In the genomic region with DNA sequence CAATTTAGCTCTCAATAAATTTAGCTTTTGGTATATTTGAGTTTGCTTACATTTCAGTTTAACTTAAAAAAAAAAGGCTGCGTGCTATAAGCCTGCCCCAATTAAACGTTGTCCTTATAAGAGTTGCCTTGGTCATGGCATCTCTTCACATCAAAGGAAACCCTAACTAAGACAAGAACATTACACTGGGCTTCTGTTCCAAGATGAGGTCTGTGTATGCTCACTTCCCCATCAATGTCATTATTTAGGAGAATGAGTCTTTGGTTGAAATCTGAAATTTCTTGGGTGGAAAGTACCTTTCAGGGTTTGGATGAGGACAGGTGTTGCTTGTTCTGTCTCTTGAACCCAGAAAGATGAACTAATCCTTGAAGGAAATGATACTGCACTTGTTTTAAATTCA, we compare ENCODE assay signal across 20 mouse cellular contexts.
DNase-seq lines count a peak whose midpoint lies in the region; ATAC-seq and TF ChIP-seq lines count a peak whose summit lies in the region.
"Had no signal": no experiment of that assay in that cellular context is flagged by ENCODE, and none has a peak within 500 bp of the region (broad histone marks: within the 10 kb centered on the region; RNA-seq: fewer than 3 reads in every experiment).

No protein-coding gene starts in this region.

- no peak for TF ChIP-seq POLR2A in CH12.LX (IDR thresholded peaks at IDR 0.05; ENCODE audit: low read depth, low read length)

- in situ Hi-C loops in CH12.LX (cut with MboI; ENCODE audit: low pct_ligation_motif_present, low pct_unique_long_range_greater_than_20kb, low sequenced_read_pairs): no loop called here

- H3K9me3 ChIP-seq in CH12.LX (replicated peaks; ENCODE audit: low read length): no peaks in the 10 kb centered on the region
- H3K9me3 ChIP-seq in intestine, embryonic 16.5 days (ENCODE audit: control insufficient read depth, low read length): no peaks in the 10 kb centered on the region
- H3K9me3 ChIP-seq: G1E had no signal

- H3K36me3 ChIP-seq in CH12.LX (replicated peaks in 1 of 2; ENCODE audit: control insufficient read depth in 1 of 2, insufficient read depth in 1 of 2, low read length in 1 of 2): peaks cover 0 to 1% of the 10 kb centered on the region in 2 experiments
- H3K36me3 ChIP-seq in intestine, embryonic 16.5 days (ENCODE audit: control insufficient read depth, insufficient read depth, low read length): no peaks in the 10 kb centered on the region

- dilution Hi-C loops in CH12.LX (cut with MboI; ENCODE audit: extremely low pct_ligation_motif_present, extremely low pct_unique_long_range_greater_than_20kb, low sequenced_read_pairs): no loop called here

- peaks cover 8 to 47% of the 10 kb centered on the region in 2 experiments for H3K4me1 ChIP-seq in CH12.LX (ENCODE audit: control insufficient read depth in 1 of 2, insufficient read depth in 2 of 2)
- H3K4me1 ChIP-seq in intestine, embryonic 16.5 days (ENCODE audit: control insufficient read depth, insufficient read depth, low read length): peaks cover 6% of the 10 kb centered on the region; the same call in 1 of the 2 replicates

- H3K79me2 ChIP-seq in CH12.LX (replicated peaks; ENCODE audit: control insufficient read depth, extremely low read depth, insufficient read depth, poor library complexity, severe bottlenecking): no peaks in the 10 kb centered on the region; the same call in 1 of the 2 replicates

- WGBS in intestine, embryonic 16.5 days: 85% methylated on average over 2 of the region's 2 CpGs

- H3K4me2 ChIP-seq in CH12.LX (ENCODE audit: insufficient read depth, low read depth, poor library complexity, severe bottlenecking): no peak overlapping the region
- no peak overlapping the region for H3K4me2 ChIP-seq in intestine, embryonic 16.5 days (ENCODE audit: low read depth, low read length)

- peak; percentile 77 for DNase-seq in A20 (ENCODE audit: low read depth, low spot score)
- peak; percentile 25 for DNase-seq in CH12.LX (ENCODE audit: extremely low read depth)
- DNase-seq in ovary, postnatal 36 days (ENCODE audit: low spot score): no peak
- DNase-seq: adrenal gland, adult 2 months; adrenal gland, adult 8-10 months; adrenal gland, postnatal 10 days; adrenal gland, postnatal 14 days; adrenal gland, postnatal 25 days; adrenal gland, postnatal 36 days; B cell, adult 2 months; cerebellum, adult 11 months; cerebellum, adult 11-12 months; cerebellum, adult 18-20 months; cerebellum, adult 2 months; cerebellum, adult 8-10 months had no signal

- no peak overlapping the region for H3K9ac ChIP-seq in CH12.LX (ENCODE audit: insufficient read depth, low read depth)
- H3K9ac ChIP-seq in intestine, embryonic 16.5 days (ENCODE audit: low read depth, low read length): no peak overlapping the region

- H3K27me3 ChIP-seq in CH12.LX (replicated peaks): no peaks in the 10 kb centered on the region
- H3K27me3 ChIP-seq in intestine, embryonic 16.5 days (replicated peaks; ENCODE audit: control insufficient read depth, insufficient read depth, low read length): no peaks in the 10 kb centered on the region
- H3K27me3 ChIP-seq: Patski had no signal

- no peak for TF ChIP-seq CTCF in CH12.LX (conservative IDR thresholded peaks at IDR 0.05 in 1 of 2, IDR thresholded peaks at IDR 0.05 in 1 of 2; ENCODE audit: low read depth in 2 of 2, low read length in 2 of 2)

- ATAC-seq in intestine, embryonic 16.5 days: no peak
- ATAC-seq: activated CD4-positive, CD25-positive, alpha-beta regulatory T cell, adult 4 months; CD4-positive, CD25-positive, alpha-beta regulatory T cell, adult 4 months; Patski had no signal

- no peak for TF ChIP-seq RAD21 in CH12.LX (IDR thresholded peaks at IDR 0.05; ENCODE audit: low read depth, low read length)

- peak; percentile 59 for TF ChIP-seq EP300 in CH12.LX (IDR thresholded peaks at IDR 0.05; ENCODE audit: low read length)

- no peak overlapping the region for H3K4me3 ChIP-seq in CH12.LX (replicated peaks in 1 of 3; ENCODE audit: low read depth in 2 of 3, low read length in 2 of 3, poor library complexity in 1 of 3)
- no peak overlapping the region for H3K4me3 ChIP-seq in intestine, embryonic 16.5 days (ENCODE audit: low read length)

- H3K27ac ChIP-seq in CH12.LX (ENCODE audit: insufficient read depth, low read depth): no peak overlapping the region
- no peak overlapping the region for H3K27ac ChIP-seq in intestine, embryonic 16.5 days (ENCODE audit: low read length)

TF ChIP-seq in CH12.LX, 34 proteins besides CTCF, POLR2A, EP300 and RAD21:
- TF ChIP-seq ZKSCAN1 (IDR thresholded peaks at IDR 0.05; ENCODE audit: borderline replicate concordance, low read depth, low read length) (no peak), RCOR1 (conservative IDR thresholded peaks at IDR 0.05; ENCODE audit: low read depth, low read length) (0 out of 2 replicates have a peak, but pooled peaks have one; percentile 20), PAX5 (IDR thresholded peaks at IDR 0.05; ENCODE audit: low read length) (no peak), SMC3 (IDR thresholded peaks at IDR 0.05; ENCODE audit: low read depth, low read length) (no peak), MAFK (IDR thresholded peaks at IDR 0.05; ENCODE audit: insufficient replicate concordance, low read length) (0 out of 2 replicates have a peak, but pooled peaks have one; percentile 4)
